ENCODE assay signal across 7 mouse cellular contexts in the genomic region with DNA sequence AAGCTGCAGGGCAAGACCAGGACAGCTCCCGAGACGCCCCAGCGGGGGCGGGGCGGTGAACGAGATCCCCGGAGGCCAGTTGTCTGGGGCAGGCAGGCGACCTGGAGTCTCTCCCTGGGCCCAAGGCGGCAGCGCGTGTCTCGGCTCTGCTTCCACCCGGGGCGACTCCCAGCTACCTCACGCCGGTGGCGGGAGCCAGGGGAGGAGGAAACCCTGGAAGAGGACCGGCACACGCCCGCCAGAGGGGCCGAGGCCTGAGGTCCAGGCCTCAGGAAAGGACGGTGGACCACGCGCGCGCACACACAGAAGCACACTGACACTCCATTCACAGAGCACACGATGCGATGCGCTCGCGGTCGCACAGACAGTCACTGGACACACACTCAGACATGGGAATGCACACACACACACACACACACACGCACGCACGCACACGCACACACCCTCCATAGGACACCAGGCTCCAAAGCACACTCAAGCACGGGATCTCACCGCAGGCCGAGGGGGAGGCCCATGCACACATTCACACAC. TPM values are rescaled to one million over a fixed set of nuclear protein-coding genes. Genes with fewer than 3 reads are reported as not detected.
DNase-seq lines count a peak whose midpoint lies in the region; ATAC-seq and TF ChIP-seq lines count a peak whose summit lies in the region.

No protein-coding gene starts in this region.

- H3K36me3 ChIP-seq in G1E (replicated peaks): peaks cover 12% of the 10 kb centered on the region
- no peaks in the 10 kb centered on the region for H3K36me3 ChIP-seq in forebrain, embryonic 16.5 days (ENCODE audit: control insufficient read depth, insufficient read depth)
- H3K36me3 ChIP-seq in hindbrain, embryonic 15.5 days: no peaks in the 10 kb centered on the region
- H3K36me3 ChIP-seq in liver, embryonic 12.5 days: no peaks in the 10 kb centered on the region
- H3K36me3 ChIP-seq in neural tube, embryonic 11.5 days (ENCODE audit: control insufficient read depth, insufficient read depth, low read length): no peaks in the 10 kb centered on the region

- H3K4me2 ChIP-seq in forebrain, embryonic 16.5 days (ENCODE audit: low read length): peak overlapping the region; percentile 99
- H3K4me2 ChIP-seq in hindbrain, embryonic 15.5 days: peak overlapping the region; percentile 94
- H3K4me2 ChIP-seq in liver, embryonic 12.5 days: peak overlapping the region; percentile 91
- peak overlapping the region; percentile 99 for H3K4me2 ChIP-seq in neural tube, embryonic 11.5 days (ENCODE audit: low read depth)

- under 1% methylated on average over 39 of the region's 39 CpGs for WGBS in forebrain, embryonic 16.5 days
- under 1% methylated on average over 39 of the region's 39 CpGs for WGBS in hindbrain, embryonic 15.5 days
- 6% methylated on average over 39 of the region's 39 CpGs for WGBS in liver, embryonic 12.5 days (ENCODE audit: insufficient replicate concordance)
- 1% methylated on average over 39 of the region's 39 CpGs for WGBS in neural tube, embryonic 11.5 days

- H3K27me3 ChIP-seq in G1E (ENCODE audit: insufficient read depth, low read length): peaks cover 15% of the 10 kb centered on the region
- H3K27me3 ChIP-seq in forebrain, embryonic 16.5 days (replicated peaks; ENCODE audit: control insufficient read depth, insufficient read depth, low read length): peaks cover 8% of the 10 kb centered on the region; the same call in 1 of the 2 replicates
- H3K27me3 ChIP-seq in hindbrain, embryonic 15.5 days: peaks cover 16% of the 10 kb centered on the region
- peaks cover 86% of the 10 kb centered on the region for H3K27me3 ChIP-seq in liver, embryonic 12.5 days (replicated peaks)
- H3K27me3 ChIP-seq in neural tube, embryonic 11.5 days (ENCODE audit: control insufficient read depth, insufficient read depth, low read length): peaks cover 17% of the 10 kb centered on the region

- no peak for ATAC-seq in G1E (ENCODE audit: extremely low read depth, insufficient number of reproducible peaks, low FRiP score, poor library complexity, severe bottlenecking)
- 0 out of 2 replicates have a peak, but pooled peaks have one; percentile 9 for ATAC-seq in forebrain, embryonic 16.5 days
- ATAC-seq in hindbrain, embryonic 15.5 days (ENCODE audit: low FRiP score, low read depth): no peak; the same call in 1 of the 2 replicates
- no peak for ATAC-seq in liver, embryonic 12.5 days
- no peak for ATAC-seq in neural tube, embryonic 11.5 days (ENCODE audit: insufficient read depth, low FRiP score, low TSS enrichment)

- peaks cover 69% of the 10 kb centered on the region for H3K4me1 ChIP-seq in G1E (ENCODE audit: insufficient read depth, low read depth, low read length)
- H3K4me1 ChIP-seq in forebrain, embryonic 16.5 days (replicated peaks; ENCODE audit: control insufficient read depth, insufficient read depth, low read length): peaks cover 34% of the 10 kb centered on the region
- H3K4me1 ChIP-seq in hindbrain, embryonic 15.5 days (replicated peaks): peaks cover 29% of the 10 kb centered on the region
- H3K4me1 ChIP-seq in liver, embryonic 12.5 days: peaks cover 70% of the 10 kb centered on the region
- H3K4me1 ChIP-seq in neural tube, embryonic 11.5 days (ENCODE audit: control insufficient read depth, insufficient read depth, low read length): peaks cover 15% of the 10 kb centered on the region

- TF ChIP-seq CTCF in G1E (IDR thresholded peaks at IDR 0.05; ENCODE audit: low read depth, low read length): no peak

- peak overlapping the region; percentile 79 for H3K9ac ChIP-seq in forebrain, embryonic 16.5 days (replicated peaks; ENCODE audit: low read depth, low read length)
- peak overlapping the region; percentile 68 for H3K9ac ChIP-seq in hindbrain, embryonic 15.5 days
- H3K9ac ChIP-seq in liver, embryonic 12.5 days: peak overlapping the region; percentile 71
- peak overlapping the region; percentile 69 for H3K9ac ChIP-seq in neural tube, embryonic 11.5 days (ENCODE audit: low read length)

- no peaks in the 10 kb centered on the region for H3K9me3 ChIP-seq in G1E (replicated peaks)
- H3K9me3 ChIP-seq in forebrain, embryonic 16.5 days (ENCODE audit: control insufficient read depth, low read length): no peaks in the 10 kb centered on the region
- no peaks in the 10 kb centered on the region for H3K9me3 ChIP-seq in hindbrain, embryonic 15.5 days
- H3K9me3 ChIP-seq in liver, embryonic 12.5 days (replicated peaks): no peaks in the 10 kb centered on the region
- no peaks in the 10 kb centered on the region for H3K9me3 ChIP-seq in neural tube, embryonic 11.5 days (ENCODE audit: control insufficient read depth, low read length)

- peak; percentile 72 for DNase-seq in G1E (ENCODE audit: low spot score)
- DNase-seq in adrenal gland, postnatal 36 days: peak; percentile 65 to 72
- peak; percentile 55 for DNase-seq in neural tube, embryonic 11.5 days (ENCODE audit: low spot score)
- DNase-seq in frontal cortex, postnatal 10 days (ENCODE audit: low spot score in 2 of 2): no peak

- peak overlapping the region; percentile 95 for H3K4me3 ChIP-seq in G1E (ENCODE audit: low read depth, low read length)
- peak overlapping the region; percentile 75 for H3K4me3 ChIP-seq in forebrain, embryonic 16.5 days (replicated peaks; ENCODE audit: low read length)
- H3K4me3 ChIP-seq in hindbrain, embryonic 15.5 days: peak overlapping the region; percentile 68
- H3K4me3 ChIP-seq in liver, embryonic 12.5 days: peak overlapping the region; percentile 64
- H3K4me3 ChIP-seq in neural tube, embryonic 11.5 days (ENCODE audit: low read depth, low read length): peak overlapping the region; percentile 58

- no peak overlapping the region for H3K27ac ChIP-seq in forebrain, embryonic 16.5 days (ENCODE audit: low read length)
- no peak overlapping the region for H3K27ac ChIP-seq in hindbrain, embryonic 15.5 days (replicated peaks)
- no peak overlapping the region for H3K27ac ChIP-seq in liver, embryonic 12.5 days
- no peak overlapping the region for H3K27ac ChIP-seq in neural tube, embryonic 11.5 days (ENCODE audit: low read depth, low read length)

RNA-seq across cellular contexts. Expression of a gene that starts 1.7 kb away (rescaled TPM):
- total RNA-seq in G1E (2014; fragmentation: Nextera tagmentation) (41.8 and 44.4 TPM in 2 replicates), G1E (2017) (5.5 and 7.3 TPM in 2 replicates)
- polyA plus RNA-seq in G1E (2012): 53.1 and 54.0 TPM in 2 replicates
- total RNA-seq in adrenal gland, postnatal 36 days (2021): 10 to 100 TPM; 34.2 to 75.7 TPM
- polyA plus RNA-seq in forebrain, embryonic 16.5 days (2015; fragmentation: Nextera tagmentation; extraction: Ambion mirVana): 21.5 and 29.7 TPM in 2 replicates
- polyA plus RNA-seq in hindbrain, embryonic 15.5 days (2015; fragmentation: Nextera tagmentation; extraction: Ambion mirVana): 22.6 and 23.4 TPM in 2 replicates
- polyA plus RNA-seq in liver, embryonic 12.5 days (2016; fragmentation: Nextera tagmentation; extraction: Ambion mirVana): 2.7 and 2.8 TPM in 2 replicates
- 10.2 and 13.3 TPM in 2 replicates for polyA plus RNA-seq in neural tube, embryonic 11.5 days (2014; fragmentation: Nextera tagmentation; extraction: Ambion mirVana)

RNA-seq across cellular contexts. Expression of a gene that starts 6.9 kb away (rescaled TPM):
- total RNA-seq in G1E (2014; fragmentation: Nextera tagmentation) (29.3 and 50.6 TPM in 2 replicates), G1E (2017) (38.0 and 40.0 TPM in 2 replicates)
- polyA plus RNA-seq in G1E (2012): 31.3 and 32.3 TPM in 2 replicates
- 10 to 100 TPM; 83.5 to 85.4 TPM for total RNA-seq in adrenal gland, postnatal 36 days (2021)
- 36.7 and 38.3 TPM in 2 replicates for polyA plus RNA-seq in forebrain, embryonic 16.5 days (2015; fragmentation: Nextera tagmentation; extraction: Ambion mirVana)
- 34.6 and 37.9 TPM in 2 replicates for polyA plus RNA-seq in hindbrain, embryonic 15.5 days (2015; fragmentation: Nextera tagmentation; extraction: Ambion mirVana)
- 44.4 and 49.4 TPM in 2 replicates for polyA plus RNA-seq in liver, embryonic 12.5 days (2016; fragmentation: Nextera tagmentation; extraction: Ambion mirVana)
- polyA plus RNA-seq in neural tube, embryonic 11.5 days (2014; fragmentation: Nextera tagmentation; extraction: Ambion mirVana): 38.4 and 41.9 TPM in 2 replicates

RNA-seq across cellular contexts. Expression of a gene that starts 37.0 kb away (rescaled TPM):
- total RNA-seq in G1E (2014; fragmentation: Nextera tagmentation): 44.8 and 53.1 TPM in 2 replicates
- total RNA-seq in G1E (2017): 33.9 and 60.3 TPM in 2 replicates
- polyA plus RNA-seq in G1E (2012): 153 and 156 TPM in 2 replicates
- total RNA-seq in adrenal gland, postnatal 36 days (2021): 10 to 100 TPM; 59.3 to 63.3 TPM
- 143 and 156 TPM in 2 replicates for polyA plus RNA-seq in forebrain, embryonic 16.5 days (2015; fragmentation: Nextera tagmentation; extraction: Ambion mirVana)
- 101 and 103 TPM in 2 replicates for polyA plus RNA-seq in hindbrain, embryonic 15.5 days (2015; fragmentation: Nextera tagmentation; extraction: Ambion mirVana)
- 94.9 and 97.5 TPM in 2 replicates for polyA plus RNA-seq in liver, embryonic 12.5 days (2016; fragmentation: Nextera tagmentation; extraction: Ambion mirVana)
- 136 and 144 TPM in 2 replicates for polyA plus RNA-seq in neural tube, embryonic 11.5 days (2014; fragmentation: Nextera tagmentation; extraction: Ambion mirVana)

Comparison
In these comparisons a context has a peak if more than half of its experiments do, and no peak if none do; other contexts are left out.
1. DNase-seq: peak in G1E (single experiment), adrenal gland, postnatal 36 days (2 of 2) and neural tube, embryonic 11.5 days (single experiment); none in frontal cortex, postnatal 10 days (0 of 2).
2. Peak in every context shown above with its lines, with median percentiles within 50 percentile points of each other: H3K4me3 ChIP-seq, H3K4me2 ChIP-seq and H3K9ac ChIP-seq.